Mouse (Mus musculus): ENCODE results near the gene Sult2b1.

Gene Sult2b1

DNA sequence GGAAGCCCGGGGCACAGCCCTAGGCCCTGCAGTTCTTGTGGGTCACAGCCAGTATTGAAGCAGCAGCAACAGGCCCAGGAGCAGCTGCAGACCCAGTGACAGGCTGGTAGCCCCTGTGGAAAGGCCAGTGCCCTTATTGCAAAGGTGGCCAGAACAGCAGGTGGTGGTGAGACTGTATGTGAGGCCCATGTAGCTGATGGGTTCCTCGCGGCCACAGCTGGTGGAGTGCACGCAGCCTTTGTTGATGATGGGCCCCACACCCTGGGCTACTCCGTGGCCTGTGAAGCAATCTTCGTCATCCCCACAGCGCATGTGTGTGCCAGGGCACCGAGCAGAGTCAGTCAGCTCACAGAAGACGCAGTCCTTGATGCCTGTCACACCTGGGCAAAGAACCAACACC is 59.3 kb downstream of the Sult2b1 start:
- no peak for DNase-seq (ENCODE audit: low spot score in 2 of 2)

DNA sequence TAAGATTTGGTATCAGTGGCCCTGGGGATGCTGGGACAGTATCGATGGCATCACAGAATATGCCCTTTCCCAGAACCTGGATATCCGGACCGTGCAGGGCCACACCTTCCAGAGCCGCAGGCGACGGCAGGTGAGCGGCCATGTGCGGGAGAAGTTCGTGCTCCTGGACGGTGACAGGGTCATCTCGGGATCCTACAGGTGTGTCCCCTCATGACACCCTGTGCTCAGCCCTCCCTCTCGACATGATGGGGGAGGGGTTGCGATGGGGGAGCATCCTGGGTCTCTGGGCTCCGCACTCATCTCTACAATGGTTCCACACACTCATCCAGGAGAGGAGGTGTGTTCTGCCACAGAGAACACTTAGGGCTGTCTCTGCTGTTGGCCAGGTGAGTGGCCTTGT is 60.7 kb downstream of the Sult2b1 start:
- peak in 1 of 2 experiments; percentile 0 for DNase-seq (ENCODE audit: low spot score in 2 of 2)

DNA sequence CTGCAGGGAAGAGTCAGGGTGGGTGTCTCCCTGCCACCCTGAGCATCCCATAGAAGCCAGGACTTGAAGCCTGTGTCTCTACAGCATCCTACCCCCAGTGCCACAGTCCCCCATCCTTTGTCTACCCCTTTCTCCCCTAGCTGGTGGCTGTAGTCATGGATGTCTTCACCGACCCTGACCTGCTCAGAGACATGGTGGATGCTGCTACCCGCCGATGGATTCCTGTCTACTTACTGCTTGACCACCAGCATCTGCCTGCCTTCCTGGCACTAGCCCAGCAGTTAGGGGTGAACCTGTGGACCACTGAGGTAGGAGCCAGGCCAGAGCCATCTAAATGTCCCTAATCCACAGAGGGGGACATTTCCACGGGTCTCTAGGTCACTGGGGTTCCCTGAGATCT is 61.2 kb downstream of the Sult2b1 start:
- no peak for DNase-seq (ENCODE audit: low spot score in 2 of 2)

DNA sequence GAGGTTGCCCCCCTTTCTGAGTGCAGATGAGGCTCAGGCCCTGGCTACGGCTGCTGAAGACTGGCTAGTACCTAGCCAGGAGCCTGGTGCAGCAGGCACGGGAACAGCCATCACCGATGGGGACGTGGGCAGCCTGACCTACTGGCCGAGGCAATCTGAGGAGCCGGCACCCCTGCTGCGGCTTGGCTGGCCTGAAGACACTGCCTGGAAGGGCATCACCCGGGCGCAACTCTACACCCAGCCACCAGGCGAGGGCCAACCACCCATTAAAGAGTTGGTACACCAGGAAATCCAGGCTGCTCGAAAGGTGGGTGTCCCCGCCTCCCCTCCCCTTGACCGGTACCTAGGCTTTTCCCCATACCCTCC is 62.1 kb downstream of the Sult2b1 start:
- DNase-seq (ENCODE audit: low spot score in 2 of 2): peak in 1 of 2 experiments; percentile 1

DNA sequence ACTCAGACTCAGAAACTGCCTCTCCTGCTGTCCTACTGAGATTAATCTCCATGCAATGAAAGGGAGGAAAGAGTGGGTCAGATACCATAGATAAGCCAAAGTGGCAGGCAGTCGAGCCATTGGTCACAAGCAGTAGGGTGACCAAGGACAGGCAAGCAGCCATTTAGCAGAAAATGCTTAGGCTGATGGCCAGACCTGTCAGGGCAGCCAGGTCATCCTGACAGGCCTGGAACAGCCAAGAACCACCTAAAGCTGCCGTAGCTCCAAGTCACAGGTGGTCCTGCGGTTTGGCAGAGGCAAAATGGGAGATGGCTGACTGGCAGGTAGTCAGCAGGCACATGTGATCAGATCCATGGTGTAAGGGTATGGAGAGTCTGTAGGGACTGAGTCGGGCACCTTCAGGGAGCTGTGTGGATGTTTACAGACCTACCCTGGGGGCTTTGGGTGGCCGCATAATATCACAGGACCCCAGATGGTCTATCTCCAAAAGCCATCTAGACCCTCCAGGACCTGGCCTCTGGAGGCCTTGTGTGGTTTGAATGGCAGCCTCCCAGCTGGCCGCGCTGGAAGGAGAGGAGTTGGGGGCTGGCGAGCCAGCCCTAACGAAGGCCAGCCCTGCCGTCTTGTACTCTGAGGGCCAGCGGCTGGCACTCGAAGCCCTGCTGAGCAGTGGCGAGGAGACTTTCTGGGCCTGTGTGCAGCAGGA is 62.7 kb downstream of the Sult2b1 start:
- no peak for DNase-seq (ENCODE audit: low spot score in 2 of 2)

DNA sequence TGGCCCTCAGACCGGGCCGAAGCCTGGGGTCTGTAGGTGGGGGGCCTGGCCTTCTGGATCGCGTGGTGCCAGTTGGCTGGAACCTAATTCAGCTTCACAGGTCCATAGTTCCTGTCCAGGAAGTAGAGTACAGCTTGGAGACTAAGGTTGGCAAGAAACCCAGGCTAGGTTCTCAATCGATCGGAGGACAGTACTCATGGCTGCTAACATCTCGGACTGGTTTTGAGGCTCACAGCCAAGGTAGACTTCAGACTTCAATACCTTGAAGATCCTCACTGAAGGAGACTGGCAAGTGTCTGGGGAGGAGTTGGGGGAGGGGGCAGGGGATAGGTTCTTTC is 63.3 kb downstream of the Sult2b1 start:
- no peak for DNase-seq (ENCODE audit: low spot score in 2 of 2)

DNA sequence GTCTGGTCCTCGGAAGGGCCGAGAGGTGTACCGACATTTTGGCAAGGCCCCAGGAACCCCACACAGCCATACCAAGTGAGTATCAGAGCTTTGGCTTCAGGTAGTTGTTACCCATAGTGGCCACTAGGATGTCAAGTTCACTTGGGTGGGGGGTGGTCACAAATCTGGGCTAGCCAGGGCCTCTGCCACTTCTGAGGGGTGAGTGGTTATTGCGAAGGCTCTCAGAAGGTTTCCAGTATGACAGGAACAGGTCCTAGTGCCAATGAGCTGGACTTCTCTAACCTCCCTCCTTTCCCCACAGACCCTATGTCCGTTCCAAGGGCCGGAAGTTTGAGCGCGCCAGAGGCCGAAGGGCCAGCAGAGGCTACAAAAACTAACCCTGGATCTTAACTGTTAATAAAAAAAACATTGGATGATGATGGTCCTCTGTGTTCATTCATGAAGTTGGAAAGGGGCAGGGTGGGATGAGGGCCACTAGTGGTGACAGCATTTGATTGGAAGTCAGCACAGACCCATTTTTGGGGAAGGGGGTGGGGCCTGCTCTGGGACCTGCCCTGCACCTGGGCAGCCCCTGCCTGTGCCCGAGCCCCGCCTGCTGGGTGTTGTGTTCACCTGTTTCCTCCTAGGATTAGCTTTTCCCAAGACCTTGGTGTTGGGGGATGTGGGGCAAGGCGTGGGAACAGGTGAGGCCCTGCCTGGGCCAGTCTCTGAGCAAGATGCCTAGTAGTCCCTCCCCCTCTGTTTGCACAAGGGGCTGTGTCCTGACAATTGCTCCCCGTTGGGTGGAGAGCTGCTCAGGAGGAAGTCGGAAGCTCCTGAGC is 63.8 kb downstream of the Sult2b1 start, which contains the start of gene Fam83e:
Gene Fam83e (plus strand): TSS at position 800 of the 821 bp plus-strand sequence.
- DNase-seq (ENCODE audit: low spot score in 2 of 2): no peak

DNA sequence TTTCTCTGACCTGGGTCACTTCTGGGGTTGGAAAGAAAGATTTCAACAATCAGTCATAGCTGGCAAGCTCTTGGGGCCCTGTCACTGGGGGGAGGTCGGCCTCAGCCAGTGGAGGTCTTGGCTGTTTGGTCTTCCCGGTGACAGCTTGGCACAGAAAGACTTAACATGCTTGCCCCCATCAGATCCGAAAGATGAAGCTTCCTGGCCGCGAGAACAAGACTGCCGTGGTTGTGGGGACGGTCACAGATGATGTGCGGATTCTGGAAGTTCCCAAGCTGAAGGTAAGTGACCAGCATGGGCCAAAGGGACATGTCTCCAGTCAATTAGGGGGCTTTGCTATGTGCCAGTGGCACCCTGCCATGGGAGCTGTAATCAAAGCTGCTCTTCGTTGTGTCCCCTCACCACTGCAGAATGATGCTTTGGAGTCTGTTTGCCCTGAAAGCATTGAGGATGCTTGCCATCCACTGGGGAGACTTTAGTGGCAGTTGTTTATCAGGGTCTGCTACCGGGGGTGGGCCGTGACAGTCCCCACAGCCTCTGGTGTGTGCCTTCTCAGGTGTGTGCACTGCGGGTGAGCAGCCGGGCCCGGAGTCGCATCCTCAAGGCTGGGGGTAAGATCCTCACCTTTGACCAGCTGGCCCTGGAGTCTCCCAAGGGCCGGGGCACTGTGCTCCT is 64.6 kb downstream of the Sult2b1 start:
- DNase-seq (ENCODE audit: low spot score in 2 of 2): no peak

DNA sequence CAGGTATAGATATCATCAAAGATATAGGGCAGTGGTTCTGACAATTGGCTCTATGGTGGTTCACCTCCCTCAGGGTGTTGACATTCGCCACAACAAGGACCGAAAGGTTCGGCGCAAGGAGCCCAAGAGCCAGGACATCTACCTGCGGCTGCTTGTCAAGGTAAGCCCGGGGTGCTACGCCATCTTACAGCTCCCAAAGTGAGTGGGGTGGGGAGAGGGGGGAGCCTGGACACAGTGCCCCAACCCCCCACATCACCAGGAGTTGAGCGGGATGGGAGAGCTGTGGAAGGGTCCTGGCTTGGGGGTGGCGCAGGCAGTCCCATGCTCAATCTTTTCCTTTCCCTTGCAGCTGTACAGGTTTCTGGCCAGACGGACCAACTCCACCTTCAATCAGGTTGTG is 65.3 kb downstream of the Sult2b1 start:
- no peak for DNase-seq (ENCODE audit: low spot score in 2 of 2)

DNA sequence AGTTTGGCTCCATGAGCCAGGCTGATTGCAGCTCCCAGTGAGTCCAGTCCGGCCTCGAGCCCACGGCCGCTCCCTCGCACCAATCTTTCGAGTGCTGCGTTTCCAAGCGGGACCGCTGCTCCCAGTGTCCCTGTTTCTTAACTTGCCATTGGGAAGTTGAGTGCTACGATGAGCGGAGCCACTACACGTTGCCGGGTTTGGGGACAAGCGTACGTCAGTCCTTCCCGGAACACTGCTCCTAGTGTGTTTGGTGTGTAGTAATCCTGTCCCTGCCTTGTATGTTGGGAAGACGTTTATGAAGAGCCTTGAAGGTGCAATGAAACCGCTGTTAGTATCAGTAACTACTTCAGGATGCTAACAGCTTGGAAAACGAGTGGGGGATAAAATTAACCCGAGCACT is 66.1 kb downstream of the Sult2b1 start:
- no peak for DNase-seq (ENCODE audit: low spot score in 2 of 2)

DNA sequence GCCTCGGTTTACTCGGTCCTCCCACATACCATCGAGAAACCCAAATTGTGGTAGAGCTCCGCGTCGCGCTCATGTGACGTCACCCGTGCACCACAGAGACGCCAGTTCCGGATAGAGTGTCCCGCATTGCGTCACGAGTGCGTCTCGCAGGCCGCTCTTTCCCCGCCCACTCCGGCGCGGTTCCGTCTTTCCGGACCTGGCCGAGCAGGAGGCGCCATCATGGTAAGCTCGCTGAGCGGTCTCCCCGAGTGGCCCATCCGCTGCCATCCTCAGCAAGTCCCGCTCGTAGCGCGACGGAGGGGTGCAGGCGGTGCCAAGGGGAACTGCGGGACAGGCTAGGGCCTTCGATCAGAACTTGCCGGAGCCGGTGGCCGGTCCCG is 66.6 kb downstream of the Sult2b1 start, which contains the start of gene Sphk2:
Gene Sphk2 (minus strand): TSS at position 85 of the 380 bp plus-strand sequence.
- DNase-seq (ENCODE audit: low spot score in 2 of 2): peak; percentile 94 to 97

DNA sequence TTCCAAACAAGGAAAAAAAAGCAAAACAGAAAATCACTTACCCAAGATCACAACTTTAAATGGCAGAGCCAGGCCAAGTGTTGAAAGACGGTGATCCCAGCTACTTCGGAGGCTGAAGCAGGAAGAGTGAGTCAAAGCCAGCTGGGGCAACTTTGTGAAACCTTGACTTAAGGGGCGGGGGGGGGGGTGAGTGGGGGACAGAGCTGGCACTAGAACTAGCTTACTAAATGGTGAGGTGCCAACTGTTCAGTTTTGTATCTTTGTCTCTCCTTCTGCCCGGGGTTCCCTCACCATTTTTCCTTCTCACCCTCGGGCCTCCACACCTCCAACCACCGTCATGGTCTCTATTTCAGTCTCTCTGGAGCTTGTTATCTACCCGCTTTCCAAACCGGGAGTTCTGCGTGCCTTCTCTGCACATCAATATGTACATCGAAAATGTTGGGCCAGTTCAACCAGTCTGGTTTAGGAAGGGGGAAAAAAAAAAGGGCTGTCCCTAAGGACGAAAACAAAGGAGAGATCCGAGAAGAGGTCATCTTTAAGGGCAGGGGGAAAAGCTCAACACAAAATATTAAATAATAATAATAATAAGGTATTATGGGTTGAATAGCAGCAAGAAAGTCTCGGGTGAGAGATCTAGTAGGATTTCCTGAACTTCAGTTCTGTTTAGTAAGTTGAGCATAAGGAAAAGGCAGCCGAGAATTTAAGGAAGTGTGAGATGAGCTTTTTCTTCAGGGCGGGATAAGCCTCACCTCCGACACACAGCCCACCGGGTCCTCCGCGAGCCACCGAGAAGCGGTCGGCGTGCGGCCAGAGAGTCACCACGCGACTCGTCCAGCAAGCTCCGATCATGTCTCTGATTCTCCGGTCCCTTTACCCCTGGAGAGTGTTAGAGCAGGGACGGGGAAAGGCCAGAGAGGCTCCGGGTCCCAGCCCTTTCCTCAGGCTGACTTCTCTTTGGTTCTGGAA is 67.2 kb downstream of the Sult2b1 start:
- no peak for DNase-seq (ENCODE audit: low spot score in 2 of 2)

DNA sequence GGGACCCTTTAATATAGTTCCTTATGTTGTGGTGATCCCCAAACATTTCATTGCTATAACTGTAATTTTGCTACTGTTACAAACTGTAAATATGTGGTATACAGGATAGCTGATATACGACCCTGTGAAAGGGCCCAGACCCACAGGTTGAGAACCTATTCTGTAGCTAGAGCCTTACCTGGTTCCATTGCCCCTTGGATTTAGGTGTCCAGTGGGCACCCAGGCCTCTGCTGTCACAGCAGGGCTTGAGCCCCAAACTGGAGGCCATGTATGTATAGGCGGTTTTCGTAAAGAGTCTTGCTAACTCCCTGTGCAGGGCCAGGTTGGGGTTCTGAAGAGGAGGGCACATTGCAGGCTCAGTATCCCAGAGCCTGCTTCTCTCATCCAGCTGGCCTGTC is 68.0 kb downstream of the Sult2b1 start:
- DNase-seq (ENCODE audit: low spot score in 2 of 2): no peak

DNA sequence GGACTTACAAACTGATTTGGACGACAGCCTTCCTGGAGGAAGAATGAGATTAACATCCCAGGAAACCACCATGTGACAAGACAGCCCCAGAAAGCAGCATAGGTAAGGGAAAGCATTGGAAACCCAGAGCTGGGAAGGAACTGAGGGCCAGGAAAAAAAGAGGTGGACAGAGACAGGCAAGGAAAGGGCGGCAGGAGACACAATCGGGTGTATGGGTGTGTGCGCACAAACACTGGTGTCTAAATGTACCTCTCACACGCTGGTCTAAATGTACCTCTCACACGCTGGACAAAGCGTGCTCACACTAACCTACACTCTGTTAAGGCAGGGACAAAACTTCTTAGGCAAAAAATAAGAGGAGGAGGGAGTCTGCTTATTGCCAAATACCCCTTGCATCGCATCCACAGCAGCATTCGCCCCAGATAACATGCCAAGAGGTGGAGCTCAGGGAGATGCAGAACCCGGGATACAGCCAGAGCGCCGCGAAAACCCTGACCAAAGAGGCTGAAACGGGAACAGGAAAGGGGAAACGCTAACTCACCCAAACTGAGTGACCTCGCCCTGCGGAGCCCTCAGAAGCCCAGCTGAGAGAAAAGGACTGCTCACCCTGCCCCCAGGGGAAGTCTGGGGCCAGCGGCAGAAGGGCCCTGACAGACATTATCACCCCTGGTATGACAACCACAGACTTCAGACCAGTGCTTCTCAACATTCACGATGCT is 68.6 kb downstream of the Sult2b1 start:
- DNase-seq (ENCODE audit: low spot score in 2 of 2): peak in 1 of 2 experiments; percentile 51

DNA sequence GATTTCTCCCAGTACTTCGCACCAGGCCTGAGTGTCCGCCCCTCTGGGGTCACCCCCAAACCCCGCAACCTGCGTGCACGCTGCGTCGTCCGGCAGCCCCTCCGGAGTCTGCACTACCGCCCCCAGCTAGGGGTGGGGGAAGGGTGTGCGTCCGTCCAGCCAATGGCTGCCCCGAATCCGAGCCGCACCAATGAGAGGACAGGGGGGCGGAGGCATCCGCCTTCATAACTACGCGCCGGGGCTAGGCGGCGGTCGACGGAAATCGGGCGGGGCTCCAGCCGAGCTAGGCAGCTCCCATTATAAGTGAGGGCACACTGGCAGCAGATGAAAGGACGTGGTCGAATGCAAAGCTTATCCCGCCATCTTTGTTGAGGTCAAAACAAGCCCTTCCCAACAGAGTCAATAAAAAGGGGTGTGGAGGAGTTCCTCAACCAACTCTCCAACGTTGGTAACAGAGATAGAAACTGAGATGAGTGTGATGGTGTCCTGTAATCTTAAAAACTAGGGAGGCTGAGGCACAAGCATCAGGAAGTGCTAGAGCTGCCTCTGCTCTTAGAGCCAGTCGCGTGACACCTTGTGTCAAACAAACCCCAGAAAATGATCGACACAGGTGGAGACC is 69.3 kb downstream of the Sult2b1 start, which contains the start of gene Rpl18:
Gene Rpl18 (plus strand): TSS at position 368 of the 619 bp plus-strand sequence.
- peak; percentile 97 to 98 for DNase-seq (ENCODE audit: low spot score in 2 of 2)

DNA sequence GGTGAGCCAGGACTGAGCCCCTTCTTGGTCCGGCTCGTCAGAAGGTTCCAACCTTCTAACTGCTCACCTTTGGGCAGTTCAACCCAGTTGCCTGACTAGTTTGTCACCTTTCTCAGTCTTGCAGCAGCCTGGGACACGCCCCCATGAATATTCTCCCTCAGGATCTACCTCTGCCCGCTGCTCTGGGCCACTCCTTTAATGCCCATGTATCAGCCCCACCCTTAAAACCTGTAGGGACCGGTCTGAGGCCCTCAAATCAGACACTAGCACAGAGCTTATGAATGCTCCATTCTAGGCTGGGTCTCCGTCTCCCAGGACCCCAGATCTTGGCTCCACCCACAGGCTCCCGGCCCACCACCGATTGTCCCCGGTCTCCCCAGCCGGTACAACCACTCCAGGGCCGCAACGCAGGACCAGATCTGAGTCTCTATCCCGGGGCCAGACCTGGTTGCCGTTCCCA is 69.8 kb downstream of the Sult2b1 start:
- no peak for DNase-seq (ENCODE audit: low spot score in 2 of 2)

DNA sequence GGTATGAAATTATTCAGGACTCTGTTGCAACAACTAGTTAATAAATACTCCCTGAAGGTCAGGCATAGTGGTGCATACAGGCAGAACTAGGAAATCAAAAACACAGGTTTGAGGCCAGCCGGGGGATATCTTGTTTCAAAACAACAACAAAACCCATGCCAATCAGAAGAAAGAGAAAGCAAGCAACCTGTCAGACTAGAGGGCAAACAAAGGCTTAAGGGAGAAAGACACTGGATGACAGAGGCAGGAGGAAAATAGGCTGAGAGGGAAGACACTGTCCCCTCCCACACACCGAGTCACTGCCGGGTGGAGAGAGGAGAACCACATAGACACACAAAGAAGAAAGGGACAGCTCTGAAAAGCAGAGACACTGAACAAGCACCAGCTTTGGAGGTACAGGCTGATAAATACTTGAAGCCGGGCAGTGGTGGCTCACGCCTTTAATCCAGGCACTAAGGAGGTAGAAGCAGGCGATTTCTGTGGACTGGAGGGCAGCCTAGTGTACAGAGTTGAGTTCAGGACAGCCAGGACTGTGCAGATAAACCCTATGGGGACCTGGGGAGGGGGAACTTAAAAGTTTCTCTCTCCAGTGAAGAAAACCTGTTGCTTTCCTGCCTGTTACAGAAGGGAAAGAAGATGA is 70.5 kb downstream of the Sult2b1 start:
- no peak for DNase-seq (ENCODE audit: low spot score in 2 of 2)

DNA sequence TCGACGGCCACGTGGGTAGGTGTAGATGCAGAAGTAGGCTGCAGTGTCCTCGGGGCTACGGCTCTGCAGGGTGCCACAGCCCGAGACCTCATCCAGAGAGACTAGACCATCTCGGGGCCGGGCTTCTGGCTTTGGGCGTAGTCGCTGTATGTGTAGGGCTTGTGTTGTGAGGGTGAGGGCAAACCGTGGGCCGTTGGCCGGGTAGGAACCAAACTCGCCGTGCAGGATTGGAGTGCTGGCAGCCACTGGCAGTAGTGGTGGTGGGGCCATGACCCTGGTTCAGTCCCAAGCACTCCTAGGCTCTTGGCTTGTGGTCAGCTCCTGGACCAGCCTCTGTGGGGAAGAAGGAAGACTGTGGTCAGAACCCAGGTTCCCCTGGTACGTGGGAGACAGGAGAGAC is 71.1 kb downstream of the Sult2b1 start:
- no peak for DNase-seq (ENCODE audit: low spot score in 2 of 2)

DNA sequence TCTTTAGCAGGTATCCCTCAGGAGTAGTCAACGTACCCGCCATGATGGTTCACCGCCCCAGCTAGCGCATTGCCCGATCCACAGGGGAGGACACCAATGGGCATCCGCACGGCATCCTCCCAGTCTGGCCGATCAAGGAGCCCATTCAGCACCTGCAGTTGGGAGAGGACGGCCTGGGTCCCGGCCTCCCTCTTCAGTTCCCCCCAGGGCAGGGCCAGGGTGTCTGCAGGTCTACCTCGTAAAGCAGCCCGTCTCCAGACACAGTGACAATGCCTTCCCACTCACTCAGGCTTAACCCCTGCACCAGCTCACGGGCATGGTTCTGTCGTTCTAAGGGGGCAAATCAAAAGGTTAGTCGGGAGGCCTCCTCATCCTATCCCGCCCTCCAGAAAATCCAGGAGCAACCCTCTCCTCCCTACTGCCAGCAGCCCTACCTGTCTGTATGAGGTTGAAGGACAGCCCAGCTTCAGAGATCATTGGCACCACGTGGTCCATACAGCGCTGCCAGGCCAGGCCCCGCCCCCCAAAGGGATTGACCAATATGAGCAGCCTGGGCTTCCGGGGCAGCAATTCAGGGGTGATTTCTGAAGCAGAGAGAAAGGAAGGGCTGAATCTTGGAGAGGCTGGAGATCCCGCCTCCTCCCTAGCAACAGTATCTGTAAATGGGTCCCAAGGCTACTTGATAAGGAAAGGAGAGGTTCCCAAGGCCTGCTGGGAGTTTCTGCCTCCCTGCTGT is 72.3 kb downstream of the Sult2b1 start:
- no peak for DNase-seq (ENCODE audit: low spot score in 2 of 2)
